Mouse (Mus musculus): ENCODE measurements around the gene Triobp. TPM values are rescaled to one million over a fixed set of nuclear protein-coding genes. Genes with fewer than 3 reads are reported as not detected.
"Not testable (repeated sequence)": the region's sequence is repeated elsewhere in the genome, so short reads cannot be mapped to it uniquely, and the experiment has no call there.

Gene Triobp
- polyA plus RNA-seq, 1 experiment from 2014 or later: 49.7 TPM

GRCm38 (mm10) chr15:79000357-79000791 is 52.9 kb downstream of the Triobp start:
- ATAC-seq: no peak

GRCm38 (mm10) chr15:79001559-79001958 is 54.0 kb downstream of the Triobp start:
- Histone ChIP-seq H3K4me1 (replicated peaks; ENCODE audit: control insufficient read depth, insufficient read depth, low read length) (no peaks in the 10 kb centered on the region), H3K9me3 (ENCODE audit: control insufficient read depth, low read length) (no peaks in the 10 kb centered on the region), H3K9ac (replicated peaks; ENCODE audit: low read depth, low read length) (no peak overlapping the region), H3K27me3 (replicated peaks; ENCODE audit: control insufficient read depth, insufficient read depth, low read length) (no peaks in the 10 kb centered on the region), H3K4me3 (replicated peaks; ENCODE audit: low read length) (no peak overlapping the region), H3K36me3 (ENCODE audit: control insufficient read depth, insufficient read depth) (peaks cover 25% of the 10 kb centered on the region), H3K4me2 (ENCODE audit: low read length) (no peak overlapping the region), H3K27ac (ENCODE audit: low read length) (no peak overlapping the region)
- WGBS: 92% methylated on average over 5 of the region's 5 CpGs
- ATAC-seq: no peak

More at GRCm38 (mm10) chr15:79000357-79000791, 52.9 kb downstream of the Triobp start:
- Histone ChIP-seq H3K4me1 (replicated peaks; ENCODE audit: control insufficient read depth, insufficient read depth, low read length) (no peaks in the 10 kb centered on the region), H3K4me3 (replicated peaks; ENCODE audit: low read length) (no peak overlapping the region), H3K27me3 (replicated peaks; ENCODE audit: control insufficient read depth, insufficient read depth, low read length) (no peaks in the 10 kb centered on the region), H3K4me2 (ENCODE audit: low read length) (no peak overlapping the region), H3K9ac (replicated peaks; ENCODE audit: low read depth, low read length) (no peak overlapping the region), H3K9me3 (ENCODE audit: control insufficient read depth, low read length) (no peaks in the 10 kb centered on the region), H3K27ac (ENCODE audit: low read length) (no peak overlapping the region), H3K36me3 (ENCODE audit: control insufficient read depth, insufficient read depth) (peaks cover 21% of the 10 kb centered on the region)
- WGBS: 87% methylated on average over 7 of the region's 7 CpGs

GRCm38 (mm10) chr15:79002036-79002435 is 54.5 kb downstream of the Triobp start:
- no peak overlapping the region for H3K9ac ChIP-seq (replicated peaks; ENCODE audit: low read depth, low read length)
- H3K4me3 ChIP-seq (replicated peaks; ENCODE audit: low read length): no peak overlapping the region
- H3K4me1 ChIP-seq (replicated peaks; ENCODE audit: control insufficient read depth, insufficient read depth, low read length): no peaks in the 10 kb centered on the region
- peaks cover 25% of the 10 kb centered on the region for H3K36me3 ChIP-seq (ENCODE audit: control insufficient read depth, insufficient read depth)
- WGBS: 51% methylated on average over 19 of the region's 19 CpGs
- H3K27me3 ChIP-seq (replicated peaks; ENCODE audit: control insufficient read depth, insufficient read depth, low read length): no peaks in the 10 kb centered on the region
- H3K27ac ChIP-seq (ENCODE audit: low read length): no peak overlapping the region
- no peak for ATAC-seq
- no peaks in the 10 kb centered on the region for H3K9me3 ChIP-seq (ENCODE audit: control insufficient read depth, low read length)
- no peak overlapping the region for H3K4me2 ChIP-seq (ENCODE audit: low read length)

GRCm38 (mm10) chr15:79003079-79003478 is 55.6 kb downstream of the Triobp start:
- no peaks in the 10 kb centered on the region for H3K9me3 ChIP-seq (ENCODE audit: control insufficient read depth, low read length)
- peaks cover 25% of the 10 kb centered on the region for H3K36me3 ChIP-seq (ENCODE audit: control insufficient read depth, insufficient read depth)
- H3K4me2 ChIP-seq (ENCODE audit: low read length): no peak overlapping the region
- no peak overlapping the region for H3K4me3 ChIP-seq (replicated peaks; ENCODE audit: low read length)
- no peaks in the 10 kb centered on the region for H3K27me3 ChIP-seq (replicated peaks; ENCODE audit: control insufficient read depth, insufficient read depth, low read length)
- ATAC-seq: no peak
- H3K9ac ChIP-seq (replicated peaks; ENCODE audit: low read depth, low read length): no peak overlapping the region
- WGBS: 88% methylated on average over 3 of the region's 3 CpGs
- no peak overlapping the region for H3K27ac ChIP-seq (ENCODE audit: low read length)
- no peaks in the 10 kb centered on the region for H3K4me1 ChIP-seq (replicated peaks; ENCODE audit: control insufficient read depth, insufficient read depth, low read length)

GRCm38 (mm10) chr15:79005581-79005980 is 58.1 kb downstream of the Triobp start:
- Histone ChIP-seq H3K27ac (ENCODE audit: low read length) (no peak overlapping the region), H3K4me3 (replicated peaks; ENCODE audit: low read length) (no peak overlapping the region), H3K4me1 (replicated peaks; ENCODE audit: control insufficient read depth, insufficient read depth, low read length) (no peaks in the 10 kb centered on the region), H3K4me2 (ENCODE audit: low read length) (no peak overlapping the region), H3K9ac (replicated peaks; ENCODE audit: low read depth, low read length) (no peak overlapping the region), H3K36me3 (ENCODE audit: control insufficient read depth, insufficient read depth) (peaks cover 19% of the 10 kb centered on the region), H3K9me3 (ENCODE audit: control insufficient read depth, low read length) (no peaks in the 10 kb centered on the region), H3K27me3 (replicated peaks; ENCODE audit: control insufficient read depth, insufficient read depth, low read length) (no peaks in the 10 kb centered on the region)
- WGBS: 87% methylated on average over 9 of the region's 9 CpGs
- ATAC-seq: no peak

- Histone ChIP-seq H3K4me2 (ENCODE audit: low read length) (no peak overlapping the region), H3K4me3 (replicated peaks; ENCODE audit: low read length) (no peak overlapping the region), H3K9me3 (ENCODE audit: control insufficient read depth, low read length) (no peaks in the 10 kb centered on the region), H3K4me1 (replicated peaks; ENCODE audit: control insufficient read depth, insufficient read depth, low read length) (no peaks in the 10 kb centered on the region), H3K9ac (replicated peaks; ENCODE audit: low read depth, low read length) (no peak overlapping the region), H3K36me3 (ENCODE audit: control insufficient read depth, insufficient read depth) (peaks cover 19% of the 10 kb centered on the region), H3K27me3 (replicated peaks; ENCODE audit: control insufficient read depth, insufficient read depth, low read length) (no peaks in the 10 kb centered on the region), H3K27ac (ENCODE audit: low read length) (no peak overlapping the region)
- WGBS: 63% methylated on average over 3 of the region's 3 CpGs
- ATAC-seq: no peak
Measured at GRCm38 (mm10) chr15:79006638-79007037, 59.1 kb downstream of the Triobp start.

- no peaks in the 10 kb centered on the region for H3K4me1 ChIP-seq (replicated peaks; ENCODE audit: control insufficient read depth, insufficient read depth, low read length)
- 95% methylated on average over 5 of the region's 5 CpGs for WGBS
- H3K27me3 ChIP-seq (replicated peaks; ENCODE audit: control insufficient read depth, insufficient read depth, low read length): no peaks in the 10 kb centered on the region
- no peaks in the 10 kb centered on the region for H3K9me3 ChIP-seq (ENCODE audit: control insufficient read depth, low read length)
- H3K27ac ChIP-seq (ENCODE audit: low read length): no peak overlapping the region
- no peak overlapping the region for H3K9ac ChIP-seq (replicated peaks; ENCODE audit: low read depth, low read length)
- no peak overlapping the region for H3K4me2 ChIP-seq (ENCODE audit: low read length)
- H3K4me3 ChIP-seq (replicated peaks; ENCODE audit: low read length): no peak overlapping the region
- H3K36me3 ChIP-seq (ENCODE audit: control insufficient read depth, insufficient read depth): peaks cover 16% of the 10 kb centered on the region
- no peak for ATAC-seq
Measured at GRCm38 (mm10) chr15:79007059-79007458, 59.5 kb downstream of the Triobp start.

GRCm38 (mm10) chr15:79007836-79008235 is 60.3 kb downstream of the Triobp start:
- ATAC-seq; H3K4me3 ChIP-seq (replicated peaks; ENCODE audit: low read length); H3K4me1 ChIP-seq (replicated peaks; ENCODE audit: control insufficient read depth, insufficient read depth, low read length); H3K9me3 ChIP-seq (ENCODE audit: control insufficient read depth, low read length); H3K4me2 ChIP-seq (ENCODE audit: low read length); H3K9ac ChIP-seq (replicated peaks; ENCODE audit: low read depth, low read length); H3K27me3 ChIP-seq (replicated peaks; ENCODE audit: control insufficient read depth, insufficient read depth, low read length); H3K27ac ChIP-seq (ENCODE audit: low read length): not testable (repeated sequence)
- 90% methylated on average over 6 of the region's 6 CpGs for WGBS
- H3K36me3 ChIP-seq (ENCODE audit: control insufficient read depth, insufficient read depth): peaks cover 16% of the 10 kb centered on the region

- Histone ChIP-seq H3K36me3 (ENCODE audit: control insufficient read depth, insufficient read depth) (peaks cover 7% of the 10 kb centered on the region; the same call in 1 of the 2 replicates), H3K27me3 (replicated peaks; ENCODE audit: control insufficient read depth, insufficient read depth, low read length) (no peaks in the 10 kb centered on the region), H3K4me3 (replicated peaks; ENCODE audit: low read length) (no peak overlapping the region), H3K4me2 (ENCODE audit: low read length) (no peak overlapping the region), H3K27ac (ENCODE audit: low read length) (no peak overlapping the region), H3K9ac (replicated peaks; ENCODE audit: low read depth, low read length) (no peak overlapping the region), H3K4me1 (replicated peaks; ENCODE audit: control insufficient read depth, insufficient read depth, low read length) (peaks cover 8% of the 10 kb centered on the region; the same call in 1 of the 2 replicates), H3K9me3 (ENCODE audit: control insufficient read depth, low read length) (no peaks in the 10 kb centered on the region)
- WGBS: 76% methylated on average over 5 of the region's 5 CpGs
- ATAC-seq: no peak
Measured at GRCm38 (mm10) chr15:79009734-79010133, 62.2 kb downstream of the Triobp start.

- Histone ChIP-seq H3K27me3 (replicated peaks; ENCODE audit: control insufficient read depth, insufficient read depth, low read length) (no peaks in the 10 kb centered on the region), H3K9me3 (ENCODE audit: control insufficient read depth, low read length) (no peaks in the 10 kb centered on the region), H3K4me1 (replicated peaks; ENCODE audit: control insufficient read depth, insufficient read depth, low read length) (peaks cover 8% of the 10 kb centered on the region; the same call in 1 of the 2 replicates), H3K36me3 (ENCODE audit: control insufficient read depth, insufficient read depth) (no peaks in the 10 kb centered on the region), H3K9ac (replicated peaks; ENCODE audit: low read depth, low read length) (no peak overlapping the region), H3K4me2 (ENCODE audit: low read length) (no peak overlapping the region), H3K4me3 (replicated peaks; ENCODE audit: low read length) (no peak overlapping the region), H3K27ac (ENCODE audit: low read length) (no peak overlapping the region)
- 53% methylated on average over 10 of the region's 10 CpGs for WGBS
- ATAC-seq: no peak
Measured at GRCm38 (mm10) chr15:79011550-79011949, 64.0 kb downstream of the Triobp start.

All from forebrain, embryonic 16.5 days (tissue).